Mouse (Mus musculus) heart, adult 11 months (tissue): ENCODE data around the gene Mgat3.
A peak's percentile ranks its signal among the peaks of the same experiment; 100 is the strongest.

Source experiments
- DNase-seq: peaks from one replicate; pipeline ENCODE4 v3.0.0; 2022

Gene Mgat3

GRCm38 (mm10) chr15:80232331-80232730 lies 58.8 kb downstream of the Mgat3 start:
- DNase-seq = no peak

- DNase-seq = no peak
Observed at GRCm38 (mm10) chr15:80233053-80233452, 59.5 kb downstream of the Mgat3 start.

GRCm38 (mm10) chr15:80233733-80234509 lies 60.4 kb downstream of the Mgat3 start, which contains the start of gene Mief1:
Mief1 (plus strand) TSS chr15:80234018.
- peak; percentile 100 for DNase-seq

GRCm38 (mm10) chr15:80235535-80235934 lies 62.0 kb downstream of the Mgat3 start, which contains the start of gene AC140267.1:
AC140267.1 (plus strand) TSS chr15:80235835.
- DNase-seq = no peak

GRCm38 (mm10) chr15:80248135-80248534 lies 74.6 kb downstream of the Mgat3 start:
- DNase-seq = peak; percentile 84

GRCm38 (mm10) chr15:80248596-80248995 lies 75.1 kb downstream of the Mgat3 start:
- no peak for DNase-seq

GRCm38 (mm10) chr15:80249672-80250071 lies 76.2 kb downstream of the Mgat3 start:
- peak; percentile 91 for DNase-seq

- no peak for DNase-seq
Observed at GRCm38 (mm10) chr15:80250586-80250985, 77.1 kb downstream of the Mgat3 start.

- DNase-seq = peak; percentile 89
Observed at GRCm38 (mm10) chr15:80253530-80253929, 80.0 kb downstream of the Mgat3 start.

GRCm38 (mm10) chr15:80254207-80254606 lies 80.7 kb downstream of the Mgat3 start:
- DNase-seq = peak; percentile 92

- DNase-seq = peak; percentile 100
Observed at GRCm38 (mm10) chr15:80254847-80255645, 81.5 kb downstream of the Mgat3 start, which contains the start of gene Atf4. Atf4 (plus strand) TSS chr15:80255184.

GRCm38 (mm10) chr15:80255646-80256121 lies 82.2 kb downstream of the Mgat3 start:
- DNase-seq = peak; percentile 99

GRCm38 (mm10) chr15:80256242-80256641 lies 82.7 kb downstream of the Mgat3 start:
- DNase-seq = peak; percentile 96

GRCm38 (mm10) chr15:80256656-80257601 lies 83.4 kb downstream of the Mgat3 start:
- DNase-seq = peak; percentile 93

GRCm38 (mm10) chr15:80257602-80258239 lies 84.2 kb downstream of the Mgat3 start:
- DNase-seq = peak; percentile 90

- DNase-seq = peak; percentile 92
Observed at GRCm38 (mm10) chr15:80258240-80259170, 85.0 kb downstream of the Mgat3 start.

GRCm38 (mm10) chr15:80259406-80260045 lies 86.0 kb downstream of the Mgat3 start:
- DNase-seq = peak; percentile 87

- peak; percentile 97 for DNase-seq
Observed at GRCm38 (mm10) chr15:80260677-80261076, 87.2 kb downstream of the Mgat3 start.

GRCm38 (mm10) chr15:80261100-80261499 lies 87.6 kb downstream of the Mgat3 start:
- DNase-seq = peak; percentile 91
